In genomic region chr11:7555613-7556274, GRCm38 (mm10) we compare ENCODE assay signal across 24 mouse cellular contexts.
DNase-seq lines count a peak whose midpoint lies in the region; ATAC-seq and TF ChIP-seq lines count a peak whose summit lies in the region.
"Had no signal": no experiment of that assay in that cellular context is flagged by ENCODE, and none has a peak within 500 bp of the region (broad histone marks: within the 10 kb centered on the region; RNA-seq: fewer than 3 reads in every experiment).

No protein-coding gene starts in this region.

- TF ChIP-seq EP300 in lung, postnatal 0 days (IDR thresholded peaks at IDR 0.05): no peak

- H3K9ac ChIP-seq in kidney, embryonic 15.5 days: no peak overlapping the region
- H3K9ac ChIP-seq in lung, postnatal 0 days (replicated peaks; ENCODE audit: low read depth): no peak overlapping the region
- H3K9ac ChIP-seq in forebrain, embryonic 16.5 days (replicated peaks; ENCODE audit: low read depth, low read length): no peak overlapping the region
- H3K9ac ChIP-seq: embryonic facial prominence, embryonic 12.5 days; forebrain, embryonic 12.5 days; heart, embryonic 12.5 days; hindbrain, embryonic 12.5 days; limb, embryonic 15.5 days; liver, embryonic 15.5 days; midbrain, embryonic 12.5 days had no signal

- peak; percentile 34 for DNase-seq in kidney, adult 2 months
- peak; percentile 5 for DNase-seq in NIH3T3 (ENCODE audit: low read depth)
- peak; percentile 24 for DNase-seq in kidney, postnatal 14 days
- DNase-seq in lung, postnatal 0 days (ENCODE audit: low spot score): peak; percentile 25
- DNase-seq: adrenal gland, postnatal 10 days; B cell, adult 2 months; cerebellum, adult 18-20 months; cerebellum, postnatal 14 days; gastrocnemius, adult 2 months; heart, postnatal 10 days; left cerebral cortex, postnatal 4 days had no signal

- no peaks in the 10 kb centered on the region for H3K4me1 ChIP-seq in kidney, adult 2 months (ENCODE audit: control insufficient read depth, insufficient read depth, low read length)
- H3K4me1 ChIP-seq in kidney, embryonic 15.5 days: no peaks in the 10 kb centered on the region
- H3K4me1 ChIP-seq in lung, postnatal 0 days (ENCODE audit: insufficient read depth, low read depth, low read length): no peaks in the 10 kb centered on the region
- H3K4me1 ChIP-seq in forebrain, embryonic 16.5 days (replicated peaks; ENCODE audit: control insufficient read depth, insufficient read depth, low read length): no peaks in the 10 kb centered on the region
- H3K4me1 ChIP-seq: embryonic facial prominence, embryonic 12.5 days; forebrain, embryonic 12.5 days; heart, embryonic 12.5 days; hindbrain, embryonic 12.5 days; limb, embryonic 15.5 days; liver, embryonic 15.5 days; midbrain, embryonic 12.5 days had no signal

- H3K27me3 ChIP-seq in kidney, adult 2 months (replicated peaks; ENCODE audit: control insufficient read depth, insufficient read depth, low read length): no peaks in the 10 kb centered on the region
- no peaks in the 10 kb centered on the region for H3K27me3 ChIP-seq in kidney, embryonic 15.5 days
- no peaks in the 10 kb centered on the region for H3K27me3 ChIP-seq in lung, postnatal 0 days (replicated peaks; ENCODE audit: insufficient read depth, low read length)
- H3K27me3 ChIP-seq in forebrain, embryonic 16.5 days (replicated peaks; ENCODE audit: control insufficient read depth, insufficient read depth, low read length): no peaks in the 10 kb centered on the region
- H3K27me3 ChIP-seq: CH12.LX; embryonic facial prominence, embryonic 12.5 days; forebrain, embryonic 12.5 days; heart, embryonic 12.5 days; hindbrain, embryonic 12.5 days; limb, embryonic 15.5 days; liver, embryonic 15.5 days; midbrain, embryonic 12.5 days had no signal

- ATAC-seq in kidney, embryonic 15.5 days (replicated peaks; ENCODE audit: low FRiP score): no peak
- ATAC-seq in lung, postnatal 0 days: no peak
- ATAC-seq in megakaryocyte-erythroid progenitor cell, adult 5-6 weeks (replicated peaks; ENCODE audit: low FRiP score, low TSS enrichment, poor library complexity, severe bottlenecking): no peak
- ATAC-seq in forebrain, embryonic 16.5 days: no peak

- H3K27ac ChIP-seq in kidney, adult 2 months (ENCODE audit: insufficient read depth, low read depth, low read length): no peak overlapping the region
- H3K27ac ChIP-seq in kidney, embryonic 15.5 days: no peak overlapping the region
- no peak overlapping the region for H3K27ac ChIP-seq in lung, postnatal 0 days (ENCODE audit: low read length)
- no peak overlapping the region for H3K27ac ChIP-seq in forebrain, embryonic 16.5 days (ENCODE audit: low read length)
- H3K27ac ChIP-seq: embryonic facial prominence, embryonic 12.5 days; forebrain, embryonic 12.5 days; gastrocnemius, adult 2 months; hindbrain, embryonic 12.5 days; limb, embryonic 15.5 days; liver, embryonic 15.5 days; midbrain, embryonic 12.5 days had no signal

- H3K9me3 ChIP-seq in kidney, embryonic 15.5 days (replicated peaks): no peaks in the 10 kb centered on the region
- H3K9me3 ChIP-seq in lung, postnatal 0 days (ENCODE audit: low read length): no peaks in the 10 kb centered on the region
- H3K9me3 ChIP-seq in forebrain, embryonic 16.5 days (ENCODE audit: control insufficient read depth, low read length): no peaks in the 10 kb centered on the region
- H3K9me3 ChIP-seq: embryonic facial prominence, embryonic 12.5 days; forebrain, embryonic 12.5 days; heart, embryonic 12.5 days; hindbrain, embryonic 12.5 days; limb, embryonic 15.5 days; liver, embryonic 15.5 days; midbrain, embryonic 12.5 days had no signal

- no peak overlapping the region for H3K4me3 ChIP-seq in kidney, adult 2 months (ENCODE audit: insufficient read depth, low read depth, low read length)
- H3K4me3 ChIP-seq in kidney, embryonic 15.5 days (replicated peaks): no peak overlapping the region
- H3K4me3 ChIP-seq in lung, postnatal 0 days (ENCODE audit: low read depth, low read length): no peak overlapping the region
- no peak overlapping the region for H3K4me3 ChIP-seq in forebrain, embryonic 16.5 days (replicated peaks; ENCODE audit: low read length)
- H3K4me3 ChIP-seq: embryonic facial prominence, embryonic 12.5 days; erythroblast, embryonic 14.5 days; forebrain, embryonic 12.5 days; gastrocnemius, adult 2 months; heart, embryonic 12.5 days; hindbrain, embryonic 12.5 days; limb, embryonic 15.5 days; liver, embryonic 15.5 days; midbrain, embryonic 12.5 days had no signal

- H3K36me3 ChIP-seq in kidney, adult 2 months (ENCODE audit: control insufficient read depth, insufficient read depth, low read length): no peaks in the 10 kb centered on the region
- no peaks in the 10 kb centered on the region for H3K36me3 ChIP-seq in kidney, embryonic 15.5 days
- no peaks in the 10 kb centered on the region for H3K36me3 ChIP-seq in lung, postnatal 0 days (ENCODE audit: insufficient read depth, low read length)
- no peaks in the 10 kb centered on the region for H3K36me3 ChIP-seq in forebrain, embryonic 16.5 days (ENCODE audit: control insufficient read depth, insufficient read depth)
- H3K36me3 ChIP-seq: embryonic facial prominence, embryonic 12.5 days; forebrain, embryonic 12.5 days; G1E; heart, embryonic 12.5 days; hindbrain, embryonic 12.5 days; limb, embryonic 15.5 days; liver, embryonic 15.5 days; midbrain, embryonic 12.5 days had no signal

- TF ChIP-seq POLR2A in kidney, adult 2 months (IDR thresholded peaks at IDR 0.05; ENCODE audit: low read depth, low read length): no peak

- TF ChIP-seq CTCF in kidney, adult 2 months (conservative IDR thresholded peaks at IDR 0.05; ENCODE audit: insufficient read depth, insufficient read length, low read depth, low read length): no peak
- no peak for TF ChIP-seq CTCF in lung, postnatal 0 days (IDR thresholded peaks at IDR 0.05)

- 68% methylated on average over 6 of the region's 6 CpGs for WGBS in kidney, adult 2 months
- WGBS in kidney, embryonic 15.5 days: 65% methylated on average over 6 of the region's 6 CpGs
- WGBS in lung, postnatal 0 days: 49% methylated on average over 6 of the region's 6 CpGs
- WGBS in forebrain, embryonic 16.5 days: 79% methylated on average over 6 of the region's 6 CpGs

- no peak overlapping the region for H3K4me2 ChIP-seq in kidney, embryonic 15.5 days
- no peak overlapping the region for H3K4me2 ChIP-seq in lung, postnatal 0 days (replicated peaks; ENCODE audit: low read depth, low read length)
- no peak overlapping the region for H3K4me2 ChIP-seq in forebrain, embryonic 16.5 days (ENCODE audit: low read length)
- H3K4me2 ChIP-seq: embryonic facial prominence, embryonic 12.5 days; forebrain, embryonic 12.5 days; heart, embryonic 12.5 days; hindbrain, embryonic 12.5 days; limb, embryonic 15.5 days; liver, embryonic 15.5 days; midbrain, embryonic 12.5 days had no signal
